Mouse (Mus musculus) olfactory bulb, adult 2 months (tissue): ENCODE results near the gene Tsnax. TPM values are rescaled to one million over a fixed set of nuclear protein-coding genes. Genes with fewer than 3 reads are reported as not detected.

ENCODE experiments used
- H3K27ac ChIP-seq: fragments of 200-500 bp; 2 replicates; pipeline ENCODE4 v1.5.1; 2012; ENCODE audit warnings: low read depth, low read length; ENCODE audit not compliant: insufficient read depth
- H3K4me1 ChIP-seq: fragments of 200-500 bp; 2 replicates; pipeline ENCODE4 v1.6.1; 2012; ENCODE audit warnings: low read length; ENCODE audit not compliant: control insufficient read depth, insufficient read depth
- H3K4me3 ChIP-seq: fragments of 200-500 bp; 2 replicates; pipeline ENCODE4 v1.5.1; 2012; ENCODE audit warnings: mild to moderate bottlenecking, low read depth, low read length, moderate library complexity; ENCODE audit not compliant: insufficient read depth
- CTCF ChIP-seq: fragments of 200-500 bp; IDR thresholded peaks from 2 replicates; pipeline ENCODE4 v1.5.1; 2012; ENCODE audit warnings: low read depth, mild to moderate bottlenecking, low read length, moderate library complexity; ENCODE audit not compliant: insufficient read depth
- POLR2A ChIP-seq: fragments of 200-500 bp; IDR thresholded peaks from 2 replicates; pipeline ENCODE4 v1.6.1; 2012; ENCODE audit warnings: mild to moderate bottlenecking, low read depth, low read length, moderate library complexity; ENCODE audit not compliant: insufficient read depth
- WGBS: fragments of 180-500 bp; shearing (Covaris S2); methylation state at CpG from one replicate; pipeline ENCODE4 v1.1.7; 2018; 5-methylcytosine and 5-hydroxymethylcytosine counted together
- polyA plus RNA-seq: library from polyadenylated mRNA; stranded (reverse); fragments of >200 nt; gene quantifications from 2 replicates; pipeline ENCODE4 v1.2.4, GENCODE M21; 2012; ENCODE audit warnings: low replicate concordance; ENCODE audit not compliant: missing spikeins, insufficient read depth, insufficient read length

Tsnax gene
- polyA plus RNA-seq, 1 experiment: not detected

- Histone ChIP-seq H3K4me1 (no peaks in the 10 kb centered on the region), H3K4me3 (no peak overlapping the region), H3K27ac (no peak overlapping the region)
- TF ChIP-seq CTCF (no peak), POLR2A (no peak)
- WGBS: 81% methylated on average over 8 of the region's 8 CpGs
Observed at GRCm38 (mm10) chr8:124980828-124981227, 32.0 kb upstream of the Tsnax start.

- 23% methylated on average over 17 of the region's 17 CpGs for WGBS
- TF ChIP-seq CTCF (no peak), POLR2A (no peak)
- no peak overlapping the region for H3K27ac ChIP-seq
- no peak overlapping the region for H3K4me3 ChIP-seq
- 0 out of 2 replicates have a peak, but pooled peaks cover 3% of the 10 kb centered on the region for H3K4me1 ChIP-seq
Observed at GRCm38 (mm10) chr8:124990923-124991667, 21.7 kb upstream of the Tsnax start.

GRCm38 (mm10) chr8:124991668-124991926 lies 21.2 kb upstream of the Tsnax start:
- H3K4me3 ChIP-seq: no peak overlapping the region
- no peak for TF ChIP-seq POLR2A
- TF ChIP-seq CTCF: no peak
- no peak overlapping the region for H3K27ac ChIP-seq
- 41% methylated on average over 6 of the region's 6 CpGs for WGBS
- 0 out of 2 replicates have a peak, but pooled peaks cover 3% of the 10 kb centered on the region for H3K4me1 ChIP-seq

GRCm38 (mm10) chr8:124995776-124996175 lies 17.0 kb upstream of the Tsnax start:
- 47% methylated on average over 2 of the region's 2 CpGs for WGBS
- 0 out of 2 replicates have a peak, but pooled peaks cover 3% of the 10 kb centered on the region for H3K4me1 ChIP-seq
- H3K27ac ChIP-seq: no peak overlapping the region
- no peak overlapping the region for H3K4me3 ChIP-seq
- no peak for TF ChIP-seq CTCF
- no peak for TF ChIP-seq POLR2A

- no peak for TF ChIP-seq CTCF
- no peak for TF ChIP-seq POLR2A
- Histone ChIP-seq H3K27ac (no peak overlapping the region), H3K4me1 (no peaks in the 10 kb centered on the region), H3K4me3 (no peak overlapping the region)
- 85% methylated on average over 8 of the region's 8 CpGs for WGBS
Observed at GRCm38 (mm10) chr8:125024085-125024484, 11.3 kb downstream of the Tsnax start.

GRCm38 (mm10) chr8:125027211-125027610 lies 14.4 kb downstream of the Tsnax start:
- 16% methylated on average over 3 of the region's 3 CpGs for WGBS
- Histone ChIP-seq H3K4me1 (no peaks in the 10 kb centered on the region), H3K27ac (no peak overlapping the region), H3K4me3 (no peak overlapping the region)
- TF ChIP-seq POLR2A (no peak), CTCF (no peak)

- WGBS: 93% methylated on average over 5 of the region's 5 CpGs
- Histone ChIP-seq H3K4me1 (no peaks in the 10 kb centered on the region), H3K27ac (no peak overlapping the region), H3K4me3 (no peak overlapping the region)
- TF ChIP-seq CTCF (no peak), POLR2A (no peak)
Observed at GRCm38 (mm10) chr8:125028841-125029240, 16.0 kb downstream of the Tsnax start.

GRCm38 (mm10) chr8:125031276-125031675 lies 18.5 kb downstream of the Tsnax start:
- no peak overlapping the region for H3K27ac ChIP-seq
- no peak for TF ChIP-seq POLR2A
- no peak for TF ChIP-seq CTCF
- H3K4me3 ChIP-seq: no peak overlapping the region
- WGBS: 86% methylated on average over 5 of the region's 5 CpGs
- H3K4me1 ChIP-seq: peaks cover 4% of the 10 kb centered on the region; the same call in 1 of the 2 replicates

- Histone ChIP-seq H3K27ac (no peak overlapping the region), H3K4me3 (no peak overlapping the region), H3K4me1 (peaks cover 4% of the 10 kb centered on the region; the same call in 1 of the 2 replicates)
- 27% methylated on average over 8 of the region's 8 CpGs for WGBS
- TF ChIP-seq POLR2A (no peak), CTCF (peak; percentile 76; the same call in 1 of the 2 replicates)
Observed at GRCm38 (mm10) chr8:125034669-125035068, 21.9 kb downstream of the Tsnax start.
